Mouse (Mus musculus): Measurements from ENCODE around the gene Ptgs1. TPM values are rescaled to one million over a fixed set of nuclear protein-coding genes. Genes with fewer than 3 reads are reported as not detected.

Ptgs1 gene
- polyA plus RNA-seq, 1 experiment = 15.0 TPM

- H3K27me3 ChIP-seq (ENCODE audit: control insufficient read depth, insufficient read depth, low read length) = no peaks in the 10 kb centered on the region
- H3K36me3 ChIP-seq (ENCODE audit: control insufficient read depth, insufficient read depth, low read length) = no peaks in the 10 kb centered on the region
- no peak for DNase-seq
- WGBS = 83% methylated on average over 3 of the region's 3 CpGs
- no peaks in the 10 kb centered on the region for H3K4me1 ChIP-seq (replicated peaks; ENCODE audit: control insufficient read depth, insufficient read depth, low read length)
- H3K4me3 ChIP-seq (ENCODE audit: control insufficient read depth, insufficient read depth, low read length) = no peak overlapping the region
- H3K27ac ChIP-seq (ENCODE audit: control insufficient read depth, insufficient read depth, low read length) = no peak overlapping the region
- TF ChIP-seq CTCF (IDR thresholded peaks at IDR 0.05; ENCODE audit: borderline replicate concordance, control insufficient read depth, extremely low read depth, insufficient read depth, low read length, poor library complexity) = no peak
- no peak for TF ChIP-seq POLR2A (IDR thresholded peaks at IDR 0.05; ENCODE audit: control insufficient read depth, extremely low read depth, insufficient read depth, low read length, poor library complexity)
Measured at GRCm38 (mm10) chr2:36247964-36248363, 17.7 kb downstream of the Ptgs1 start.

DNA sequence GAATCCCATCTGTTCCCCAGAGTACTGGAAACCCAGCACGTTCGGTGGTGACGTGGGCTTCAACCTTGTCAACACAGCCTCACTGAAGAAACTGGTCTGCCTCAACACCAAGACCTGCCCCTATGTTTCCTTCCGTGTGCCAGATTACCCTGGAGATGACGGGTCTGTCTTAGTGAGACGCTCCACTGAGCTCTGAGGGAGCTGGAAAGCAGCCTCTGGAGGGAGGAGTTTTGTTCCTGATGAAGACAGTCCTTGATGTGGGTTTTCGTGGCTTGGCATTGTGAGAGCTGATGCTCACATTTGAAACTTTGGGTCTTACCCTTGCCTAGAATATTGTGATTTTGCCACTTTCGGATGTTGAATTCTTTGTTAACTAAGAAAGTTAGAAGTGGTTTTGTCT, 20.9 kb downstream of the Ptgs1 start:
- no peak for TF ChIP-seq POLR2A (IDR thresholded peaks at IDR 0.05; ENCODE audit: control insufficient read depth, extremely low read depth, insufficient read depth, low read length, poor library complexity)
- TF ChIP-seq CTCF (IDR thresholded peaks at IDR 0.05; ENCODE audit: borderline replicate concordance, control insufficient read depth, extremely low read depth, insufficient read depth, low read length, poor library complexity) = no peak

DNA sequence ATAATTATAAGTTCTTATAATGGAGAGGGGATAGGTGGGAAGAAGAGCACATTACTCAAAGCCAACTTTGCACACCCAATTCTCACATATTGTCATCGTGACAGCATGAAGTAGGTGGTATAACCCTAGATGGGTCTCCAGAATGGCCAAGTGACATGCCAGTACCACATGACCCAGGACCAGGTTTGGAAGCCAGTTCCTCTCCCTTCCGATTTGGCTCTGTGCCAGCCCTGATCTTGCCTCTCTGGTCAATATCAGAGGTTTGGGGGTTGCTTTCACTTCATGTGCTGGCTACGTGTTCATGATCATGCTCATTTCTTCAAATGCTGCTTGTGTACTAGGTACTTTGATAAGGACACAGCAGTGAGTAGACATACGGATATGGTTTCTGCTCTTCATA, 22.3 kb downstream of the Ptgs1 start:
- TF ChIP-seq CTCF (IDR thresholded peaks at IDR 0.05; ENCODE audit: borderline replicate concordance, control insufficient read depth, extremely low read depth, insufficient read depth, low read length, poor library complexity) (no peak), POLR2A (IDR thresholded peaks at IDR 0.05; ENCODE audit: control insufficient read depth, extremely low read depth, insufficient read depth, low read length, poor library complexity) (no peak)
- DNase-seq = no peak
- 92% methylated on average over 4 of the region's 4 CpGs for WGBS
- no peak overlapping the region for H3K4me3 ChIP-seq (ENCODE audit: control insufficient read depth, insufficient read depth, low read length)
- H3K27ac ChIP-seq (ENCODE audit: control insufficient read depth, insufficient read depth, low read length) = no peak overlapping the region
- H3K4me1 ChIP-seq (replicated peaks; ENCODE audit: control insufficient read depth, insufficient read depth, low read length) = no peaks in the 10 kb centered on the region
- no peaks in the 10 kb centered on the region for H3K27me3 ChIP-seq (ENCODE audit: control insufficient read depth, insufficient read depth, low read length)
- H3K36me3 ChIP-seq (ENCODE audit: control insufficient read depth, insufficient read depth, low read length) = no peaks in the 10 kb centered on the region

More for the DNA sequence above, 20.9 kb downstream of the Ptgs1 start:
- no peaks in the 10 kb centered on the region for H3K36me3 ChIP-seq (ENCODE audit: control insufficient read depth, insufficient read depth, low read length)
- H3K4me3 ChIP-seq (ENCODE audit: control insufficient read depth, insufficient read depth, low read length) = no peak overlapping the region
- DNase-seq = no peak
- 91% methylated on average over 8 of the region's 8 CpGs for WGBS
- no peaks in the 10 kb centered on the region for H3K27me3 ChIP-seq (ENCODE audit: control insufficient read depth, insufficient read depth, low read length)
- H3K27ac ChIP-seq (ENCODE audit: control insufficient read depth, insufficient read depth, low read length) = no peak overlapping the region
- no peaks in the 10 kb centered on the region for H3K4me1 ChIP-seq (replicated peaks; ENCODE audit: control insufficient read depth, insufficient read depth, low read length)

DNA sequence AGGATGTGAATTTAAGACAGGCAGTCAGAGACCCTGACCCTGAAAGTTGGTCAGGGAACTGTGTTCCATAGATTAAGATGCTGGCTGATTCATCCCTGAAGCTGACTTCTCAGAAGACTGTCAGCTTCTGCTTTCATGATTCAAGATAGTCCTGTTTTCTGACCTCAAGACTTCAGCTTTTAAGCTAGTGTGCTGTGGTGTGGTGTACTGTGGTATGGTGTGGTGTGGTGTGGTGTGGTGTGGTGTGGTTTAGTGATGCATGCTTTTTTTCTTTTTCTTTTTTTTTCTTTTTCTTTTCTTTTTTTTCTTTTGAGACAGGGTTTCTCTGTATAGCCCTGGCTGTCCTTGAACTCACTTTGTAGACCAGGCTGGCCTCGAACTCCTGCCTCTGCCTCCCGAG, 24.2 kb downstream of the Ptgs1 start:
- no peak for DNase-seq
- 88% methylated on average over 2 of the region's 2 CpGs for WGBS
- Histone ChIP-seq H3K27ac (ENCODE audit: control insufficient read depth, insufficient read depth, low read length) (no peak overlapping the region), H3K36me3 (ENCODE audit: control insufficient read depth, insufficient read depth, low read length) (no peaks in the 10 kb centered on the region), H3K4me1 (replicated peaks; ENCODE audit: control insufficient read depth, insufficient read depth, low read length) (no peaks in the 10 kb centered on the region), H3K27me3 (ENCODE audit: control insufficient read depth, insufficient read depth, low read length) (no peaks in the 10 kb centered on the region), H3K4me3 (ENCODE audit: control insufficient read depth, insufficient read depth, low read length) (no peak overlapping the region)
- no peak for TF ChIP-seq CTCF (IDR thresholded peaks at IDR 0.05; ENCODE audit: borderline replicate concordance, control insufficient read depth, extremely low read depth, insufficient read depth, low read length, poor library complexity)

GRCm38 (mm10) chr2:36256931-36257330, 26.7 kb downstream of the Ptgs1 start:
- TF ChIP-seq CTCF (IDR thresholded peaks at IDR 0.05; ENCODE audit: borderline replicate concordance, control insufficient read depth, extremely low read depth, insufficient read depth, low read length, poor library complexity) (no peak), POLR2A (IDR thresholded peaks at IDR 0.05; ENCODE audit: control insufficient read depth, extremely low read depth, insufficient read depth, low read length, poor library complexity) (no peak)
- H3K36me3 ChIP-seq (ENCODE audit: control insufficient read depth, insufficient read depth, low read length) = no peaks in the 10 kb centered on the region
- H3K4me3 ChIP-seq (ENCODE audit: control insufficient read depth, insufficient read depth, low read length) = no peak overlapping the region
- no peak for DNase-seq
- no peaks in the 10 kb centered on the region for H3K4me1 ChIP-seq (replicated peaks; ENCODE audit: control insufficient read depth, insufficient read depth, low read length)
- no peaks in the 10 kb centered on the region for H3K27me3 ChIP-seq (ENCODE audit: control insufficient read depth, insufficient read depth, low read length)
- no peak overlapping the region for H3K27ac ChIP-seq (ENCODE audit: control insufficient read depth, insufficient read depth, low read length)

GRCm38 (mm10) chr2:36259382-36259781, 29.2 kb downstream of the Ptgs1 start:
- Histone ChIP-seq H3K27ac (ENCODE audit: control insufficient read depth, insufficient read depth, low read length) (no peak overlapping the region), H3K36me3 (ENCODE audit: control insufficient read depth, insufficient read depth, low read length) (no peaks in the 10 kb centered on the region), H3K27me3 (ENCODE audit: control insufficient read depth, insufficient read depth, low read length) (no peaks in the 10 kb centered on the region), H3K4me1 (replicated peaks; ENCODE audit: control insufficient read depth, insufficient read depth, low read length) (no peaks in the 10 kb centered on the region), H3K4me3 (ENCODE audit: control insufficient read depth, insufficient read depth, low read length) (no peak overlapping the region)
- TF ChIP-seq CTCF (IDR thresholded peaks at IDR 0.05; ENCODE audit: borderline replicate concordance, control insufficient read depth, extremely low read depth, insufficient read depth, low read length, poor library complexity) (no peak), POLR2A (IDR thresholded peaks at IDR 0.05; ENCODE audit: control insufficient read depth, extremely low read depth, insufficient read depth, low read length, poor library complexity) (no peak)
- no peak for DNase-seq
- WGBS = 78% methylated on average over 4 of the region's 4 CpGs

DNA sequence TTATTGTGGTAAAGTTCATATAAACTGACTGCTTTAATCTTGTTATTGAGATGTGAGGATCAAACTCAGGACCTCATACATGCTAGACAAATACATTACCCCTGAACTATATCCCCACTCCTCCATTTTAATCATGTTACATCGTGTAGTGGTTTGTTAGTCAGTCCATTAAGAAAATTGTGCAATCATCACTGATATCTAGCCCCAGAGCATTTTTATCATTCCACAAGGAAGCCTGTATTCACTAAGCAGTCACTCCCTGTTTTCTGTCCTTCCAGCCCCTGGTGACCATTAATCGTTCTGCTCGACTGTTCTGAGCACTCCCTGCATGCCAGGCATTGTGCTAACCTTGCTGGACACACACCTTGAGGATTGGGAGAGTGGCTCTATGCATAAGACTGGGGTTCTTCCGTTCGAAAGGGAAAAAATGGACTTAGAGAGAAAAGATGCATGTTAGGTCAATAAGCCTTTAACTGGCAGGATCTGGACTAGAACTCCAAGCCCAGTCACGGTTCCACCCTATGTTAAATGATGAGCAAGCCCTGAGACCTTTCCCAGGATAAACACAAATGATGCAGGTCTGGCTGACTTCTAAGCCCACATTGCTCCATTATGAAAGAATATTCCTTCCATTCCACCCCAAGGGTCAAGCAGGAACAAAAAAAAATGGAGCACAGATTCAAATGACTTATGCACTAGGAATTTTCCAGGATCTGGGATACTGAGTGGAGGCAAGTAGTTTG, 29.7 kb downstream of the Ptgs1 start:
- H3K27ac ChIP-seq (ENCODE audit: control insufficient read depth, insufficient read depth, low read length) = no peak overlapping the region
- DNase-seq = no peak
- TF ChIP-seq CTCF (IDR thresholded peaks at IDR 0.05; ENCODE audit: borderline replicate concordance, control insufficient read depth, extremely low read depth, insufficient read depth, low read length, poor library complexity) (no peak), POLR2A (IDR thresholded peaks at IDR 0.05; ENCODE audit: control insufficient read depth, extremely low read depth, insufficient read depth, low read length, poor library complexity) (no peak)
- no peaks in the 10 kb centered on the region for H3K27me3 ChIP-seq (ENCODE audit: control insufficient read depth, insufficient read depth, low read length)
- WGBS = 93% methylated on average over 6 of the region's 6 CpGs
- no peak overlapping the region for H3K4me3 ChIP-seq (ENCODE audit: control insufficient read depth, insufficient read depth, low read length)
- H3K4me1 ChIP-seq (replicated peaks; ENCODE audit: control insufficient read depth, insufficient read depth, low read length) = no peaks in the 10 kb centered on the region
- H3K36me3 ChIP-seq (ENCODE audit: control insufficient read depth, insufficient read depth, low read length) = no peaks in the 10 kb centered on the region

All from thymus, adult 2 months (tissue).